Mouse (Mus musculus) embryonic facial prominence, embryonic 14.5 days (tissue): ENCODE results near the gene Ddx19a. TPM values are rescaled to one million over a fixed set of nuclear protein-coding genes. Genes with fewer than 3 reads are reported as not detected.
A peak's percentile ranks its signal among the peaks of the same experiment; 100 is the strongest.

ENCODE experiments used
- ATAC-seq: fragments of 200-750 bp; cut with Nextera tagmentation; 2 replicates; pipeline ENCODE4 v1.8.0; 2017; ENCODE audit warnings: low read depth, moderate number of reproducible peaks, moderate TSS enrichment
- DNase-seq: peaks from one replicate; pipeline ENCODE4 v3.0.0-alpha.2; 2015; ENCODE audit warnings: low spot score
- H3K27ac ChIP-seq: fragments of 300-500 bp; sonication (generic); replicated peaks from 2 replicates; pipeline ENCODE4 v1.5.1; 2014; ENCODE audit warnings: low read depth, mild to moderate bottlenecking, low read length, moderate library complexity
- H3K27me3 ChIP-seq: fragments of 300-500 bp; sonication (generic); replicated peaks from 2 replicates; pipeline ENCODE4 v1.6.1; 2014; ENCODE audit warnings: low read length; ENCODE audit not compliant: control insufficient read depth, insufficient read depth
- H3K36me3 ChIP-seq: fragments of 300-500 bp; sonication (generic); 2 replicates; pipeline ENCODE4 v1.6.1; 2014; ENCODE audit warnings: low read length, mixed read lengths; ENCODE audit not compliant: control insufficient read depth, insufficient read depth
- H3K4me1 ChIP-seq: fragments of 300-500 bp; sonication (generic); 2 replicates; pipeline ENCODE4 v1.6.1; 2014; ENCODE audit warnings: antibody characterized with exemption, low read length; ENCODE audit not compliant: control insufficient read depth, insufficient read depth
- H3K4me2 ChIP-seq: fragments of 300-500 bp; sonication (generic); 2 replicates; pipeline ENCODE4 v1.6.1; 2014; ENCODE audit warnings: low read depth, mild to moderate bottlenecking, low read length, moderate library complexity, mixed read lengths
- H3K4me3 ChIP-seq: fragments of 300-500 bp; sonication (generic); 2 replicates; pipeline ENCODE4 v1.5.1; 2014; ENCODE audit warnings: low read depth, mild to moderate bottlenecking, low read length
- H3K9ac ChIP-seq: fragments of 300-500 bp; sonication (generic); 2 replicates; pipeline ENCODE4 v1.6.1; 2014; ENCODE audit warnings: low read depth, mild to moderate bottlenecking, low read length, moderate library complexity, mixed read lengths
- H3K9me3 ChIP-seq: fragments of 300-500 bp; sonication (generic); 2 replicates; pipeline ENCODE4 v1.6.1; 2016; ENCODE audit warnings: low read length; ENCODE audit not compliant: control insufficient read depth
- WGBS: fragments of 180-500 bp; shearing (Covaris S2); extraction: QIAGEN DNeasy Blood & Tissue Kit; methylation state at CpG from one replicate; pipeline ENCODE4 v1.1.7; 2014; 5-methylcytosine and 5-hydroxymethylcytosine counted together
- polyA plus RNA-seq: library from polyadenylated mRNA; unstranded; fragments of >200 nt; fragmentation: Nextera tagmentation; extraction: Ambion mirVana; gene quantifications from 2 replicates; pipeline ENCODE4 v1.2.1, GENCODE M21; 2014

Gene Ddx19a
- polyA plus RNA-seq, 1 experiment from 2014 or later: 18.1 TPM

DNA sequence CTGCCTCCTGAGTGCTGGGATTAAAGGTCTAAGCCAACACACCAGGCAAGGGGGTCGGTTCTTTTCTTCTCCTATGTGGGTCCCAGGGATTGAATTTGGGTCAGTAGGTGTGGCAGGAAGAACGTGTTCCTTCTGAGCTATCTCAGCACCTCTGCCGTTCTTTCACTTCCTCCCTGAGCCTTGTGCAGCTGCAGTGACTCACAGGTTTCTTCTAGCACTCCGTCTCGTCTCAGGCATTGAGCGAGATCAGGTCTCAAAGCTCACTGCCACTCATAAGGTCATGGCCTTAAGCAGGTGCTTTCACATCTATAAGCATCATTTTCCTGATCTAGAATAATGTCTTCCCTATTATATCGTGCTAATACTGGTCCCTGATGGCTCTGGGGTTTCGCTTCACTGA, 42.8 kb downstream of the Ddx19a start:
- DNase-seq: no peak
- no peak overlapping the region for H3K27ac ChIP-seq
- H3K4me1 ChIP-seq: no peaks in the 10 kb centered on the region
- peaks cover 36% of the 10 kb centered on the region for H3K36me3 ChIP-seq
- H3K9ac ChIP-seq: no peak overlapping the region
- H3K27me3 ChIP-seq: no peaks in the 10 kb centered on the region
- H3K9me3 ChIP-seq: no peaks in the 10 kb centered on the region
- H3K4me3 ChIP-seq: no peak overlapping the region
- no peak for ATAC-seq
- 67% methylated on average over 8 of the region's 8 CpGs for WGBS
- H3K4me2 ChIP-seq: no peak overlapping the region

DNA sequence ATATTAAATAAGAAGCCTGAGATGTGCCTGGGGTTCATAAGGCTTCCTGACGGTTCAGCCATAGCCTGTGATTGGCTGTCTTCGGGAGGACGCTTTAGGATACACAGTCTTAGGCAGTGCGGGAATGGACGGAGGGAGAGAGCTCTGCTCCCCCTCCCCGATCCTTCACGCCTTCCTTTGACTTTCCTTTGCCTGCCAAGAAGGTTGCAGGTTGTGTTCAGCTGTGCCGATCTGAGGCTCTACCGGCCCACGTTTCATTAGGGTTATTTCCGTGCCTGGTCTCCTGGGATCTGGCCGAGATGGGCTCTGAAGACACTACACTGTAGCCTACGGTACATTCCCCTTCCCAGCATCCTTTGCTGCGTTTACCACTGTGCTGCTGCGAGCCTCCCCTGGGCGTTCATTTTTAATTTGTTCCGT, 47.5 kb downstream of the Ddx19a start:
- Histone ChIP-seq H3K4me1 (no peaks in the 10 kb centered on the region), H3K9ac (no peak overlapping the region), H3K27me3 (no peaks in the 10 kb centered on the region), H3K4me2 (0 out of 2 replicates have a peak overlapping the region, but pooled peaks have one; percentile 15), H3K27ac (no peak overlapping the region), H3K9me3 (no peaks in the 10 kb centered on the region), H3K36me3 (peaks cover 6% of the 10 kb centered on the region; the same call in 1 of the 2 replicates), H3K4me3 (no peak overlapping the region)
- WGBS: 80% methylated on average over 17 of the region's 17 CpGs
- peak; percentile 56; the same call in 1 of the 2 replicates for ATAC-seq
- DNase-seq: peak; percentile 40

DNA sequence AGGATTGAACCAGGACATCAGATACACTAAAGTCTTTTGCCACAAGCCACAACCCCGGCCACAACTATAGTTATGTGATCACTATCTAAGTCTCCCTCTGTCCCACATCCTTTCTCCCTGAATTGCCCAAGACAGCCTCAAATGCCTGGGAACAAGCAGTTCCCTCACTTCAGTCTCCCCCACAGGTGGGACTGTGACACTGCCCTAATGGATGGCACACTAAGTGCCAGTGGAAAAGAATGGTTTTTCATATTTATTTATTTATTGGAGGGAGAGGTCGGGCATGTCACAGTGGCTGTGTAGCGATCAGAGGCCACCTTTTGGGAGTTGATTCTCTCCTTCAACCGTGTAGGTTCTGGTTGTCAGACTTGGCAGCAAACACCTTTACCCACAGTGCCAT, 51.9 kb downstream of the Ddx19a start:
- Histone ChIP-seq H3K27me3 (no peaks in the 10 kb centered on the region), H3K4me2 (no peak overlapping the region), H3K36me3 (no peaks in the 10 kb centered on the region), H3K4me1 (peaks cover 9% of the 10 kb centered on the region), H3K9me3 (no peaks in the 10 kb centered on the region), H3K9ac (no peak overlapping the region), H3K4me3 (no peak overlapping the region), H3K27ac (no peak overlapping the region)
- DNase-seq (no peak), ATAC-seq (no peak)
- WGBS: 80% methylated on average over 4 of the region's 4 CpGs

DNA sequence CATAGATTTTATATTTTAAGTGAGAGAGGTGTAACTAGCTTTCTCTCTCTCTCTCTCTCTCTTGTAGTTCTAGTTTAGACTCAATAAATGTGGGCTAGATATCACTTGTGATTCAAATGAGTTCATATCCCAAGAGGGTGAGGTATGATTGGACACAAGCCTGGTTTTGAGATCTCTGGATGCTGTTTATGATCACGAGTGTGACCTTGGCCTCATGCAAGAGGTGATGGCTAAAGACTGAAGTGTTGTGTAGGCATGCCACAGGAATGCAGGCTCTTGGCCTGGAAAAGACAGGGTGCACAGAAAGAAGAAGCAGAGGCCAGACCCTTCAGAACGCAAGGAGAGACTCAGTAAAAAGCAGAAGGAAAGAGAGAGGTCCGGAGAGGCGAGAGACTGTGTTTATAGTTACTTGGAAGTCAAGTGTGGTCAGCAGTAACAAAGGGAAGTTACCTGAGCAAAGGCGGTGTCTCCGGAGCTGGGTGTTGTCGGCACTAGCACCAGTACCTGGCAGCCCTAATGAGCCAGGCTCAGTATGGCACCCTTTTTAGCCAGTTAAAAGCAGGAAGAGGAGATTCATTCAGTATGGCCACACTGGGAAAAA, 53.2 kb downstream of the Ddx19a start:
- Histone ChIP-seq H3K4me2 (no peak overlapping the region), H3K4me1 (peaks cover 9% of the 10 kb centered on the region), H3K9me3 (no peaks in the 10 kb centered on the region), H3K27ac (no peak overlapping the region), H3K27me3 (no peaks in the 10 kb centered on the region), H3K36me3 (no peaks in the 10 kb centered on the region), H3K9ac (no peak overlapping the region), H3K4me3 (no peak overlapping the region)
- 82% methylated on average over 7 of the region's 7 CpGs for WGBS
- DNase-seq: no peak
- ATAC-seq: no peak

DNA sequence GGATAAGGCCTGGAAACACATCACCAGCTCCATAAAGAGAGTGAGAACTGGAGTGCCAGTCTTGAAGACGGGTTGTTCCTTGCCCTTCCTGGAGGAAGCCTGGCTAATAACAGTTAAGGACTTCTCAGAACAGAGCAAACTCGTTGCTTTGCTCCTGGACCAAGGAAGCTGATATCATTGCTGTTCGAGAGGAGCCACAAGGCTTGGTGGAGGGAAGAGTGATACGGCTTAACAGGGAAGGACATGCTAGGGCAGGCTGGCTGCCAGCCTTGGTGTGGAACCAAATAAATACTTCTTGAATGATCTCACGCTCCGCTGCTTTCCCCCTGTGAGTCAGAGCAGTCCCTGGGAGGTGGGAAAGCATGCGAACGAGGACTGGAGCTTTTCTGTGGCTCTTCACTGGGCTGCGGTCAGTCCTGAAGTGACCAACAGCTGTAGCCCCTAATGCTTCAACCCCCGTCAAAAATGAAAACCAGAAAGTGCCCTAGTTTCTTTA, 56.1 kb downstream of the Ddx19a start:
- H3K27me3 ChIP-seq: no peaks in the 10 kb centered on the region
- H3K4me3 ChIP-seq: no peak overlapping the region
- H3K27ac ChIP-seq: peak overlapping the region; percentile 67
- ATAC-seq (peak; percentile 73), DNase-seq (peak; percentile 92)
- H3K9me3 ChIP-seq: no peaks in the 10 kb centered on the region
- no peaks in the 10 kb centered on the region for H3K36me3 ChIP-seq
- peaks cover 14% of the 10 kb centered on the region for H3K4me1 ChIP-seq
- H3K9ac ChIP-seq: no peak overlapping the region
- WGBS: 58% methylated on average over 9 of the region's 10 CpGs
- H3K4me2 ChIP-seq: peak overlapping the region; percentile 26; the same call in 1 of the 2 replicates

DNA sequence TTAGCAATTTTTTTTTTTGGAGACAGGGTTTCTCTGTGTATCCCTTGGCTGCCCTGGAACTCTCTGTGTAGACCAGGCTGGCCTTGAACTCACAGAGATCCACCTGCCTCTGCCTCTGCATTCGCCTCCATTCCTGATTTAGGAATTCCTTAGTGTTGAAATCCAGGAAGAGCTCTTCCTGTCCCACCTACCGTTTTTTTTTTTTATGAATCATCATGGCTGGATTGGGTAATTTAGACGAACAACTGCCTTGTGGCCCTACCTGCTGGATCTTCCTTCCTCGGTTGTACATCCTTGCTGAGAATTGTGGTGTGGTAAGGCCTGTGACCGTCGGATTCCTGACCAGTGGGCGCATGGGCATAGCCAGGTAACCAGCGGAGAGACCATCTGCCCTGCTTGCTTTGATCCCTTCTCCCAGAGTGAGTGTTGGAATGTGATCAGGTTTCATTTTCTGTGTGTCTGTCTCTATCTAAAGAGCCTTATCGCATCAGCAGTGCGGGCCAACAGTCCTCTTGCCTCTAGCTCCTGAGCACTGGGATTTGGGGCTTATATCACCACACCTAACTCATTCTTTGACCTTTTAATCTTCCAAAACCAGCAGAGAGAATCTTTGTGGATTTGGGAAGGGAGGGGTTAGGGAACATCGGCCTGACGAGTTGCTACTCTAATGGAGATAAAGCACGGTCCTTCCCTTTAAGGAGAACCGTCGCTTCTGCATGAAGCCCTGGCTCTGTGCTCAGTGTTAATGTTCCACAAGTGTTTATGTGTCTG, 56.7 kb downstream of the Ddx19a start:
- H3K27me3 ChIP-seq: no peaks in the 10 kb centered on the region
- ATAC-seq (no peak), DNase-seq (no peak)
- H3K9me3 ChIP-seq: no peaks in the 10 kb centered on the region
- peak overlapping the region; percentile 26; the same call in 1 of the 2 replicates for H3K4me2 ChIP-seq
- 84% methylated on average over 15 of the region's 15 CpGs for WGBS
- H3K4me1 ChIP-seq: peaks cover 14% of the 10 kb centered on the region
- H3K36me3 ChIP-seq: no peaks in the 10 kb centered on the region
- H3K27ac ChIP-seq: peak overlapping the region; percentile 67
- no peak overlapping the region for H3K4me3 ChIP-seq
- no peak overlapping the region for H3K9ac ChIP-seq

DNA sequence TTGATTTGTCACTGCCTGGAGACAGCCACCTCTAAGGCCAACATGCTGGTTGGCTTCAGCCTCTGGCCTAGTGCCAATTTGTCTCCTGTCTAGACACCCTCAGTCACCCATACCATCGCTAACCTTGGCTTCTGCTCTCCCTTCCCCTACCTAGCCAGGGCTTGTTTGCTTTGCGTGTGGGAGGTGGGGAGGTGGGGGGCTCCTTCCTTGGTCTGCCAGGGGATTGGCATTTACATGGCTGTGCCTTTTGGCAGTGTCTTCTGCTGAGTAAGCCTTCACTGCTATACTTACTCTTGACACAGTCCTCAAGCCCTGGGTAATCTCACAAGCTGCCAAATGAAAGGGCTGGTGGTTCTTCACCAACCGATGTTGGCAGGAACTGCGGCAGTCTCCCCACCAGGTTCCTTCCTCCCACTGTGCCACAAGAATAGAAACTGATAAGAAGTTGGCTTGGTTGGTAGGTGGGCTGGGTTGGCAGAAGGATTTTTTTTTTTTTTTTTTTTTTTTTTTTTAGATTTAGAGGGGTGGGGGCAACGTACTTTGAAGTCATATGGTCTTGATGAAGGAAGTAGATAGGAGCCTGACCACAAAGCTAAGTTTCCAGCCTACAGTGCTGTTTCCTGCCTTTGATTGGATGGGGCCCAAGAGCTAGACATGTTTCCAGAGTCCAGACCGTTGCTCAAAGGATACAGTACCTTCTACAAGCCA, 58.6 kb downstream of the Ddx19a start:
- Histone ChIP-seq H3K4me1 (peaks cover 14% of the 10 kb centered on the region), H3K36me3 (no peaks in the 10 kb centered on the region), H3K27me3 (no peaks in the 10 kb centered on the region), H3K4me2 (no peak overlapping the region), H3K9me3 (no peaks in the 10 kb centered on the region), H3K9ac (no peak overlapping the region), H3K4me3 (no peak overlapping the region), H3K27ac (peak overlapping the region; percentile 61)
- ATAC-seq: peak; percentile 59
- WGBS: 61% methylated on average over 6 of the region's 6 CpGs
- peak; percentile 75 for DNase-seq

DNA sequence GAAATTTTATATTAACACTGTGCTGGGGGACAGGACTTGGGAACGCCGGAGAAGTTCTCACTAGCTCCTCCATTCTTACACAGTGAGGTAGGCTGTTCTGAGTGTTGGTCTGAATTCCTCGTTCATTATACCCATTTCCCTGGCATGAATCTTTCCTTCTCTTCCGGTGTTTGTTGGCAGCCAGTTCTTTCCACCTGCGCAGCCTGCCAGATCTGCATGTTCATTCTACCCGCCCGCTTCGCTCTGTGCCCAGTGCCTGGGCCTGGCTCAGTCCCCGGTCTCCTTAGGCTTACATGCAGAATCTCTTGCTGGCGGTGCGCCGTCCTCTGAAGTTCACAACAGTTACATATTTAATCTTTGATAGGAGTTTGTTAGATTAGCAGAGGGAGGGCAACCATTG, 61.4 kb downstream of the Ddx19a start:
- Histone ChIP-seq H3K4me1 (peaks cover 10% of the 10 kb centered on the region), H3K4me2 (no peak overlapping the region), H3K36me3 (no peaks in the 10 kb centered on the region), H3K4me3 (no peak overlapping the region), H3K9ac (no peak overlapping the region), H3K9me3 (no peaks in the 10 kb centered on the region), H3K27me3 (no peaks in the 10 kb centered on the region), H3K27ac (no peak overlapping the region)
- no peak for DNase-seq
- no peak for ATAC-seq
- 93% methylated on average over 12 of the region's 12 CpGs for WGBS
